Mouse (Mus musculus) intestine, postnatal 0 days (tissue): Measurements from ENCODE around the gene Zfp988. TPM values are rescaled to one million over a fixed set of nuclear protein-coding genes. Genes with fewer than 3 reads are reported as not detected.
A peak's percentile ranks its signal among the peaks of the same experiment; 100 is the strongest.
"Not testable (repeated sequence)": the region's sequence is repeated elsewhere in the genome, so short reads cannot be mapped to it uniquely, and the experiment has no call there.

Experiments
- ATAC-seq: fragments of 200-750 bp; cut with Nextera tagmentation; 2 replicates; pipeline ENCODE4 v1.8.0; 2017; ENCODE audit warnings: mild to moderate bottlenecking, moderate TSS enrichment, moderate library complexity
- H3K27ac ChIP-seq: fragments of 300-500 bp; sonication (generic); 2 replicates; pipeline ENCODE4 v1.5.1; 2014; ENCODE audit warnings: mild to moderate bottlenecking, low read depth, low read length, moderate library complexity
- H3K27me3 ChIP-seq: fragments of 300-500 bp; sonication (generic); replicated peaks from 2 replicates; pipeline ENCODE4 v1.6.1; 2014; ENCODE audit warnings: low read length, mixed read lengths; ENCODE audit not compliant: control insufficient read depth, insufficient read depth
- H3K36me3 ChIP-seq: fragments of 300-500 bp; sonication (generic); 2 replicates; pipeline ENCODE4 v1.6.1; 2014; ENCODE audit warnings: mild to moderate bottlenecking, moderate library complexity; ENCODE audit not compliant: control insufficient read depth, insufficient read depth
- H3K4me1 ChIP-seq: fragments of 300-500 bp; sonication (generic); replicated peaks from 2 replicates; pipeline ENCODE4 v1.6.1; 2014; ENCODE audit warnings: antibody characterized with exemption, low read length, mixed read lengths; ENCODE audit not compliant: control insufficient read depth, insufficient read depth
- H3K4me2 ChIP-seq: fragments of 300-500 bp; sonication (generic); replicated peaks from 2 replicates; pipeline ENCODE4 v1.6.1; 2014; ENCODE audit warnings: low read depth, mild to moderate bottlenecking, moderate library complexity
- H3K4me3 ChIP-seq: fragments of 300-500 bp; sonication (generic); 2 replicates; pipeline ENCODE4 v1.5.1; 2014; ENCODE audit warnings: low read depth, low read length
- H3K9ac ChIP-seq: fragments of 300-500 bp; sonication (generic); 2 replicates; pipeline ENCODE4 v1.6.1; 2014; ENCODE audit warnings: mild to moderate bottlenecking, low read depth, low read length
- H3K9me3 ChIP-seq: fragments of 300-500 bp; sonication (generic); 2 replicates; pipeline ENCODE4 v1.6.1; 2016; ENCODE audit warnings: mixed run types; ENCODE audit not compliant: control insufficient read depth
- WGBS: fragments of 180-500 bp; shearing (Covaris S2); extraction: QIAGEN DNeasy Blood & Tissue Kit; methylation state at CpG from one replicate; pipeline ENCODE4 v1.1.7; 2014; 5-methylcytosine and 5-hydroxymethylcytosine counted together
- polyA plus RNA-seq: library from polyadenylated mRNA; unstranded; fragments of >200 nt; fragmentation: Nextera tagmentation; extraction: Ambion mirVana; gene quantifications from 2 replicates; pipeline ENCODE4 v1.2.1, GENCODE M21; 2015

Zfp988 gene
- polyA plus RNA-seq, 1 experiment from 2014 or later = 0.18 TPM

DNA sequence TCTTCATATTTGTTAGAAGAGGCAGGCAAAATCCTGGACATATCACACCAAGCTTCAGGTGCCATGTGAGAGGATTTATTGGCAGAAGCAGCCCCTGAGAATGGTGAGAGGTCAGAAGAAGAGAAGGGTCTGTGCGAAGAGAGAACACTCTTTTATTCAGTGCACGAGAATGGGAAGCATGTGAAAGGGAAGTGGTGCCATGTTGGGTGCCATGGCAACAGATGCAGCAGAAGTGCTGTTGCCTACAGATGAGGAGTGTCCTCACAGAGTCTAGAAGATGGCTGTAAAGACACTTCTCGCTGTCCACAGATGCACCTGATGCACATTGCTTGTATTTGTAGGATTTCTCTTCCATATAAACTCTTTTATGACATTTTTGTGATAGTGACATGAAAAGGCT, 6.9 kb upstream of the Zfp988 start:
- not testable (repeated sequence) for H3K36me3 ChIP-seq, H3K4me3 ChIP-seq, ATAC-seq, H3K27ac ChIP-seq, H3K4me1 ChIP-seq, H3K9ac ChIP-seq, H3K4me2 ChIP-seq, H3K27me3 ChIP-seq
- peaks cover 18% of the 10 kb centered on the region for H3K9me3 ChIP-seq
- WGBS = 72% methylated on average over 3 of the region's 3 CpGs

DNA sequence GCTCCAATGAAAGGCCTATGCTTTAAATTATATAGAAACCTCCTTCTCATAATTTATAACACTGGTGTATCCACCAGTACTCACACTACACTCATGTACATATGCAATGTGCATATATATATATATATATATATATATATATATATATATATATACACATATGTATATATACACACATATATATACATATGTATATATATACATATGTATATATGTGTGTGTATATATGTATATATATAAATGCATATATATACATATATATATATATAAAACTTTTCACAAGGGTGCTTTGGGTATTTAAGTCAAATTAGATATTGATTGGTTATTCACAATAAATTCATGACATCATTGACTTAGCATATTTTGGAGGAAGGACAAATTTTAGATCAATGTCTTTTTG, 3.1 kb upstream of the Zfp988 start:
- peaks cover 15% of the 10 kb centered on the region for H3K9me3 ChIP-seq
- H3K4me1 ChIP-seq, H3K4me3 ChIP-seq, H3K27ac ChIP-seq, ATAC-seq, H3K4me2 ChIP-seq, H3K9ac ChIP-seq, H3K27me3 ChIP-seq, H3K36me3 ChIP-seq: not testable (repeated sequence)

- not testable (repeated sequence) for H3K4me2 ChIP-seq, H3K4me1 ChIP-seq, H3K4me3 ChIP-seq, H3K27me3 ChIP-seq, H3K27ac ChIP-seq, H3K36me3 ChIP-seq, H3K9ac ChIP-seq
- peak; percentile 46 for ATAC-seq
- WGBS = 92% methylated on average over 2 of the region's 2 CpGs
- H3K9me3 ChIP-seq = peaks cover 51% of the 10 kb centered on the region
Measured at GRCm38 (mm10) chr4:147335036-147335690, 29.7 kb downstream of the Zfp988 start.

GRCm38 (mm10) chr4:147335691-147336367, 30.4 kb downstream of the Zfp988 start:
- not testable (repeated sequence) for H3K4me3 ChIP-seq, H3K9ac ChIP-seq, H3K36me3 ChIP-seq, H3K4me2 ChIP-seq, H3K27me3 ChIP-seq, H3K27ac ChIP-seq, H3K4me1 ChIP-seq
- WGBS = 61% methylated on average over 1 of the region's 1 CpGs
- peaks cover 55% of the 10 kb centered on the region for H3K9me3 ChIP-seq
- peak; percentile 46 for ATAC-seq

DNA sequence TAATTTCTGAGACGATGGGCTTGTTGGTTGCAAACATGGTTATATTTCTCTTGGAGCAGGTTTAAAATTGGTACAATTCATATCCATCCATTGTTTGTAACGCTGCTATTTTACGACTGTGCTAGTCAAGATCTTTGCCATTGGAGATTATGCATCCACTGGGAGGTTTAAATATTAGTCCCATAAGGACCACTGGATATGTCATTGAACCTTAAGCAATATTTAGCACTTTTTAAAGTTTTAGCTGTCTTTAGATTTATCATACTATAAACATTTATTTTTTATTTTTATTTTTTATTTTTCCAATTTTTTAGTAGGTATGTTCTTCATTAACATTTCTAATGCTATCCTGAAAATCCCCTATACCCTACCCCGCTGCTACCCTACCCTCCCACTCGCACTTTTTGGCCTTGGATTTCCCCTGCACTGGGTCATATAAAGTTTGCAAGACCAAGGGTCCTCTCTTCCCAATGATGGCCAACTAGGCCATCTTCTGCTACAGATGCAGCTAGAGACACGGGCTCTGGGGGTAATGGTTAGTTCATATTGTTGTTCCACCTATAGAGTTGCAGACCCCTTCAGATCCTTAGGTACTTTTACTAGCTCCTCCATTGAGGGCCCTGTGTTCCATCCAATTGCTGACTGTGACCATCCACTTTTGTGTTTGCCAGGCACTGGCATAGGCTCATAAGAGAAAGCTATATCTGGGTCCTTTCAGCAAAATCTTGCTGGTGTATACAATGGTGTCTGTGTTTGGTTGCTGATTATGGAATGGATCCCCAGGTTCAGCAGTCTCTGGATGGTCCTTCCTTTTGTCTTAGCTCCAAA, 31.1 kb downstream of the Zfp988 start:
- H3K27ac ChIP-seq, H3K9ac ChIP-seq, H3K27me3 ChIP-seq, H3K4me2 ChIP-seq, H3K4me1 ChIP-seq, H3K36me3 ChIP-seq, H3K4me3 ChIP-seq: not testable (repeated sequence)
- peak; percentile 48 for ATAC-seq
- H3K9me3 ChIP-seq = peaks cover 56% of the 10 kb centered on the region
- WGBS = 67% methylated on average over 6 of the region's 6 CpGs

- ATAC-seq, H3K9ac ChIP-seq, H3K4me2 ChIP-seq, H3K4me1 ChIP-seq, H3K4me3 ChIP-seq, H3K36me3 ChIP-seq, H3K27ac ChIP-seq, H3K27me3 ChIP-seq: not testable (repeated sequence)
- WGBS = 86% methylated on average over 2 of the region's 2 CpGs
- peaks cover 56% of the 10 kb centered on the region for H3K9me3 ChIP-seq
Measured at GRCm38 (mm10) chr4:147337520-147337919, 32.0 kb downstream of the Zfp988 start.
